Mouse (Mus musculus) heart, adult 8-10 months (tissue): ENCODE measurements around the gene Vopp1. TPM values are rescaled to one million over a fixed set of nuclear protein-coding genes. Genes with fewer than 3 reads are reported as not detected.

ENCODE experiments used
- DNase-seq: peaks from one replicate; pipeline ENCODE4 v3.0.0; 2022; ENCODE audit warnings: low spot score
- total RNA-seq, 4 experiments: library from RNA; stranded (reverse); gene quantifications; 2 replicates each; pipeline ENCODE4 v1.2.4; 2022

Vopp1 gene
- total RNA-seq, 4 experiments from 2014 or later: 19.0 to 22.8 (median 20.4) TPM

DNA sequence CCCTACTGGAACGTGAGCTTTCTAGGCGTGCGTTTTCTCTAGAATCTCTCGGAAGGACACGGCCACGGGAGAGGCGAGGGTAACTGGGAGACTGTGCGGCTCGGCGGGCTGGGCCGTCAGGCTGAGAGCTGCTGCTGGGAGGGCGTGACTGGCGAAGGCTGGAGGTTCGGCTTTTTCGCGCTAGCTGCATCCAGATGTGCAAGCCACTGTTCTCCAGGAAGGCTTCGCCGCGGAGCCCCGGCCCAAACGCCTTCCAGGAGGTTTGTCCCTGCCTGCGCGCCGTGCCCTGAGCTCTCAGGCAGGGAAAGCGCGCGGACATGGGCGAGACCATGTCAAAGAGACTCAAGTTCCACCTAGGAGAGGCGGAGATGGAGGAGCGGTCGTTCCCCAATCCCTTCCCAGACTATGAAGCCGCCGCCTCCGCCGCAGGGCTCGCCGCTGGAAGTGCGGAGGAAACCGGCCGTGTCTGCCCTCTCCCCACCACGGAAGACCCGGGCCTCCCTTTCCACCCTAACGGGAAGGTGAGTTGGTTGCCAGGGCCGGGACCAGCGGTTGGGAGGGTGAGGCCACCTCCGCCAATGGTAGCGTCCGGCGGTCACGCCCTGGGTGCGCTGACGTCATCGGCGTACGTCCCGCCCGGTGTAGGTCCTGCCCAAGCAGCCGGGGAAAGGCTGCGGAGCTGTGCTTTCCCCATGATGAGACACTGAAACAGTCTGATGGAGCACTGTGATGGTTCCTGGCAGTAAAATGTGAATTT, 122.0 kb downstream of the Vopp1 start:
- peak; percentile 97 for DNase-seq

DNA sequence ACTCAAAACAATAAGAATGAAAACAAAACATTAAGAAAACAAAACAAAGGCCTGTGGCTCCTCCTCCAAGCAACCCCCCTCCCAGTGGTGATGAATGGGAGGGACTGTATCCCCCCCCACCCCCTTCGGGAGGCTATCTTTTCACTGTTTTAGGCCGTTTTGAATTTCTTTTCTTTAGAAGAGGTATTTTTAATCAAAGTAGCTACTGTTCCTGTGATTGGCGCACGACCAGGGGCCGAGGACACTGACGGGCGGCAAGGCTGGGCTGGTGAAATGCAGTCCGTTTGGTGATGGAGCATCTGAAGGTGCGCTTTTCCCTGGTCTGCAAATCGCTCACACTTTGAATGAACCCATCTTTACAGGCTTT, 122.6 kb downstream of the Vopp1 start, which contains the start of gene Lancl2:
Lancl2 (plus strand) TSS at position 165 of the 367 bp plus-strand sequence.
- peak; percentile 21 for DNase-seq

DNA sequence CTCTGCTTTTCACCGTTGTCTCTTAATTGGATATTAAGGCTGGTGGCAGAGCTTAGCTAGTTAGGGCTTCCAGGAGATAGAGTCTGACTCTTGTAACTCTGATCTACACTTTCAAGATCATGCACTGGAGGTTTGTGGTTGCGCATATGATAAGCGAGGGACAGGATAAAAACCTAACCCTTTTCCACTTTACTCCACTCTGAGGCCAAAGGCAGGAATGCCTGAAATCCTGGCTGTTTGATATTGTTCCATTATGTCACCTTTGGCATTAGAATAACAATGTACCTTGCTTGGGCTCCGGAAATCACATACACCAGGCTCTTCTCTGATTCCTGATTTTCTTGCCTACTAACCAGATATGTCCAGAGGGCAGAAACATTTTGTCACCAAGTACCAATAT, 123.3 kb downstream of the Vopp1 start:
- no peak for DNase-seq

DNA sequence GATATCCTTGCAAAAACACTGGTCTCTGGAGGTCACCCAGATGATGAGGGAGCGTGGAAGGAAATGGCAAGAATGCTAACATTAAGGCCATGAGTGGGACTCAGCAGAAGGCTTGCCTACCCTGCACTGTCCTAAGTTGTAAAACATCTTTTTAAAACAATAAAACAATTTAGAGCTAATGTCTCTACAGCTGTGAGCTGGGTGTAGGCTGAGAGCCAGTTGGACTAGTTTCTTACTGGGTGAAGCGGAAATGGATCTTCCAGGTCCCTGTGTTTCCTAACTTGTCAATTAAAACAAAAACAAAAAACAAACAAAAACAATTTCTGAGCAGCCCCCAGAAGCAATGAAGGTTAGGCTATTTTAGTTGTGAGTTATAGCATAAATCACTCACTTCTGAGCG, 131.8 kb downstream of the Vopp1 start:
- no peak for DNase-seq

DNA sequence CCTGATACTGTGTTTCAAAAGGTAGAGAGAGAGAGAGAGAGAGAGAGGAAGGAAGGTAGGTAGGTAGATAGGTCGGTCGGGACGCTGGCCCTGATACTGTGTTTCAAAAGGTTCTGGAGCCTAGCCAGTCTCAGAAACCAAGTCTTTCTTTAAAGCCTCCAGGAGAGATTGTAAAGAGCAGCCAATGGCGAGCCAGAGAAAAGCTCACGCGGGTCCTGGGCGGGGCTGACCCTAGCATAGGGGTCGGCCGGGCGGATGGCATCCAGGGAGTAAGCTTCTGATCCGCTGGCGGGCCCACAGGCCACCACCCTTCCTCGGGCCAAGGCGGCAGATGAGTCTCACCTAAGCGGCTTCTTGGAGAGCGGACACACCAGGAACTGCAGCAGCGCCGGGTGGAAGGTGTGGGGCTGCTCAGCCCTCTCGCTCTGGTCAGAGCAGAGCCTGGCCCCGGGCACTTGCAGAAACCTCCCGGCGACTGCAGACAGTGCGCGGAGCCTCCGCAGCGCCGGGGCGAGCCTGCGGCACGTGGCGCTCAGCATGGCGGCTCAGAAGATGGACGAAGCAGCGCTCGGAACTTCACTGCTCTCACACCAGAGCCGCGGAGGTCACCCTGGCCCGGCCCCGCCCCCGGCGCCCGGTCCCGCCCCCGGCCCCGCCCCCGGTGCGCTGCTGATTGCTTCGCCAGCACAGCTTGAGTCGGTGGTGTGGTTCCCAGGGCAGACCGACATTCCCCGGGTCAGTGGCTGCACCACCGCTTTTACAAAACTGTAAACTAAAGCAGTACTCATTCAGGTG, 133.3 kb downstream of the Vopp1 start, which contains the start of gene Pyurf:
Pyurf (minus strand) TSS at position 612 of the 795 bp plus-strand sequence.
- DNase-seq: peak; percentile 89

DNA sequence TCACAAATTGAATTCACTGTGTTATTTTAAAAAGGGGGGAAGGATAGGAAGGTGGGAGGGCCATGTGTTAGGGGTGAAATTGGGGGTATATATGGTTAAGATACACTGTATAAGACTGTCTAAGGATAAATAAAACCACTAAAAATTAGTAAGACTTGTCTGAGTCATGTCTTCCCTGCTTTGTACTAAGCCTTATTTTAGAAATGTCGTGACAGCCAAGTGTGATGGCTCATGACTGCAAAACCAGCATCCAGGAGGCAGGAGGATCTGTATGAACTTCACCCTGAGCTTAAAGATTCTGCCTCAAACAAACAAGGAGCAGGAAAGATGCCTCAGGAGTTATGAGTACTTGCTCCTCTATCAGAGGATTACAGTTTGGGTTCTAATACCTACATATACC, 140.8 kb downstream of the Vopp1 start:
- no peak for DNase-seq

Other genes starting within 250 kb of the Vopp1 start
- gene Herc6, start 244.2 kb downstream of the Vopp1 start, total RNA-seq: 1 to 10 TPM; 1.7 to 3.4 (median 2.9) TPM
- 10 to 100 TPM; 21.8 to 24.4 (median 23.9) TPM for gene Pyurf, start 133.1 kb downstream of the Vopp1 start, total RNA-seq
- gene Lancl2, start 122.6 kb downstream of the Vopp1 start, total RNA-seq: 10 to 100 TPM; 12.5 to 14.7 (median 13.5) TPM
- gene Vmn1r21, start 25.2 kb upstream of the Vopp1 start, total RNA-seq: not detected
- gene Vmn1r22, start 82.9 kb upstream of the Vopp1 start, total RNA-seq: not detected
- gene Vmn1r23, start 101.7 kb upstream of the Vopp1 start, total RNA-seq: not detected
- gene Vmn1r24, start 136.3 kb upstream of the Vopp1 start, total RNA-seq: not detected
- gene Vmn1r25, start 155.7 kb upstream of the Vopp1 start, total RNA-seq: not detected
- not detected for gene Vmn1r26, start 190.0 kb upstream of the Vopp1 start, total RNA-seq